Mouse (Mus musculus) neural tube, embryonic 11.5 days (tissue): ENCODE data around the gene Upk3a. TPM values are rescaled to one million over a fixed set of nuclear protein-coding genes. Genes with fewer than 3 reads are reported as not detected.
A peak's percentile ranks its signal among the peaks of the same experiment; 100 is the strongest.

Source experiments
- ATAC-seq: fragments of 200-750 bp; cut with Nextera tagmentation; 2 replicates; pipeline ENCODE4 v1.8.0; 2017; ENCODE audit warnings: moderate number of reproducible peaks, mild to moderate bottlenecking, moderate TSS enrichment, moderate library complexity; ENCODE audit not compliant: insufficient read depth, low FRiP score, low TSS enrichment
- DNase-seq: peaks from one replicate; pipeline ENCODE4 v3.0.0-alpha.2; 2015; ENCODE audit warnings: low spot score
- H3K27ac ChIP-seq: fragments of 300-500 bp; sonication (generic); 2 replicates; pipeline ENCODE4 v1.5.1; 2014; ENCODE audit warnings: low read depth, mild to moderate bottlenecking, low read length
- H3K27me3 ChIP-seq: fragments of 300-500 bp; sonication (generic); 2 replicates; pipeline ENCODE4 v1.6.1; 2014; ENCODE audit warnings: mild to moderate bottlenecking, low read length, mixed read lengths; ENCODE audit not compliant: control insufficient read depth, insufficient read depth
- H3K36me3 ChIP-seq: fragments of 300-500 bp; sonication (generic); 2 replicates; pipeline ENCODE4 v1.6.1; 2014; ENCODE audit warnings: mild to moderate bottlenecking, low read length, moderate library complexity, mixed read lengths; ENCODE audit not compliant: control insufficient read depth, insufficient read depth
- H3K4me1 ChIP-seq: fragments of 300-500 bp; sonication (generic); 2 replicates; pipeline ENCODE4 v1.6.1; 2014; ENCODE audit warnings: low read length, mixed read lengths; ENCODE audit not compliant: control insufficient read depth, insufficient read depth
- H3K4me2 ChIP-seq: fragments of 300-500 bp; sonication (generic); 2 replicates; pipeline ENCODE4 v1.6.1; 2014; ENCODE audit warnings: low read depth, mild to moderate bottlenecking, moderate library complexity
- H3K4me3 ChIP-seq: fragments of 300-500 bp; sonication (generic); 2 replicates; pipeline ENCODE4 v1.5.1; 2014; ENCODE audit warnings: low read depth, low read length
- H3K9ac ChIP-seq: fragments of 300-500 bp; sonication (generic); 2 replicates; pipeline ENCODE4 v1.6.1; 2014; ENCODE audit warnings: mild to moderate bottlenecking, low read length
- H3K9me3 ChIP-seq: fragments of 300-500 bp; sonication (generic); 2 replicates; pipeline ENCODE4 v1.6.1; 2016; ENCODE audit warnings: low read length; ENCODE audit not compliant: control insufficient read depth
- WGBS: fragments of 180-500 bp; shearing (Covaris S2); extraction: QIAGEN DNeasy Blood & Tissue Kit; methylation state at CpG from one replicate; pipeline ENCODE4 v1.1.7; 2014; 5-methylcytosine and 5-hydroxymethylcytosine counted together
- polyA plus RNA-seq: library from polyadenylated mRNA; unstranded; fragments of >200 nt; fragmentation: Nextera tagmentation; extraction: Ambion mirVana; gene quantifications from 2 replicates; pipeline ENCODE4 v1.2.1, GENCODE M21; 2014

Upk3a gene
- polyA plus RNA-seq, 1 experiment from 2014 or later: not detected

- Histone ChIP-seq H3K36me3 (no peaks in the 10 kb centered on the region), H3K9ac (peak overlapping the region; percentile 88), H3K4me1 (peaks cover 7% of the 10 kb centered on the region), H3K4me2 (peak overlapping the region; percentile 82), H3K27ac (no peak overlapping the region), H3K4me3 (peak overlapping the region; percentile 77), H3K9me3 (no peaks in the 10 kb centered on the region), H3K27me3 (no peaks in the 10 kb centered on the region)
- ATAC-seq (peak; percentile 42; the same call in 1 of the 2 replicates), DNase-seq (no peak)
- 7% methylated on average over 8 of the region's 8 CpGs for WGBS
Measured at GRCm38 (mm10) chr15:85037343-85037690, 20.4 kb downstream of the Upk3a start.

- ATAC-seq (no peak), DNase-seq (no peak)
- Histone ChIP-seq H3K36me3 (no peaks in the 10 kb centered on the region), H3K9ac (no peak overlapping the region; the same call in 1 of the 2 replicates), H3K4me3 (no peak overlapping the region), H3K9me3 (no peaks in the 10 kb centered on the region), H3K27me3 (no peaks in the 10 kb centered on the region), H3K27ac (0 out of 2 replicates have a peak overlapping the region, but pooled peaks have one; percentile 29), H3K4me2 (no peak overlapping the region), H3K4me1 (peaks cover 13% of the 10 kb centered on the region)
- WGBS: 87% methylated on average over 10 of the region's 10 CpGs
Measured at GRCm38 (mm10) chr15:85041546-85042225, 24.7 kb downstream of the Upk3a start.

GRCm38 (mm10) chr15:85042361-85042954 lies 25.5 kb downstream of the Upk3a start:
- 13% methylated on average over 4 of the region's 4 CpGs for WGBS
- DNase-seq (peak; percentile 67), ATAC-seq (no peak)
- Histone ChIP-seq H3K4me3 (no peak overlapping the region), H3K36me3 (no peaks in the 10 kb centered on the region), H3K4me2 (no peak overlapping the region), H3K9ac (no peak overlapping the region), H3K4me1 (peaks cover 12% of the 10 kb centered on the region), H3K27ac (peak overlapping the region; percentile 35), H3K9me3 (no peaks in the 10 kb centered on the region), H3K27me3 (no peaks in the 10 kb centered on the region)

- H3K27me3 ChIP-seq: no peaks in the 10 kb centered on the region
- no peak overlapping the region for H3K4me3 ChIP-seq
- H3K9me3 ChIP-seq: no peaks in the 10 kb centered on the region
- 44% methylated on average over 5 of the region's 5 CpGs for WGBS
- no peak overlapping the region; the same call in 1 of the 2 replicates for H3K27ac ChIP-seq
- ATAC-seq (no peak), DNase-seq (no peak)
- peaks cover 6% of the 10 kb centered on the region for H3K4me1 ChIP-seq
- H3K4me2 ChIP-seq: no peak overlapping the region
- H3K9ac ChIP-seq: no peak overlapping the region
- H3K36me3 ChIP-seq: no peaks in the 10 kb centered on the region
Measured at GRCm38 (mm10) chr15:85043116-85043515, 26.2 kb downstream of the Upk3a start.

- no peak for DNase-seq
- Histone ChIP-seq H3K27ac (no peak overlapping the region), H3K9ac (no peak overlapping the region), H3K4me2 (no peak overlapping the region), H3K4me3 (no peak overlapping the region), H3K36me3 (0 out of 2 replicates have a peak, but pooled peaks cover 3% of the 10 kb centered on the region), H3K27me3 (no peaks in the 10 kb centered on the region), H3K9me3 (no peaks in the 10 kb centered on the region), H3K4me1 (peaks cover 6% of the 10 kb centered on the region)
- 75% methylated on average over 5 of the region's 5 CpGs for WGBS
- no peak for ATAC-seq
Measured at GRCm38 (mm10) chr15:85043761-85044160, 26.8 kb downstream of the Upk3a start.

- H3K36me3 ChIP-seq: peaks cover 6% of the 10 kb centered on the region; the same call in 1 of the 2 replicates
- H3K9me3 ChIP-seq: no peaks in the 10 kb centered on the region
- WGBS: 92% methylated on average over 14 of the region's 14 CpGs
- H3K9ac ChIP-seq: no peak overlapping the region
- no peaks in the 10 kb centered on the region for H3K27me3 ChIP-seq
- no peak overlapping the region for H3K4me2 ChIP-seq
- peaks cover 6% of the 10 kb centered on the region for H3K4me1 ChIP-seq
- ATAC-seq (no peak), DNase-seq (no peak)
- H3K27ac ChIP-seq: no peak overlapping the region
- H3K4me3 ChIP-seq: no peak overlapping the region
Measured at GRCm38 (mm10) chr15:85046230-85046950, 29.4 kb downstream of the Upk3a start.

GRCm38 (mm10) chr15:85047865-85048264 lies 30.9 kb downstream of the Upk3a start:
- no peak for DNase-seq
- no peaks in the 10 kb centered on the region for H3K27me3 ChIP-seq
- no peak overlapping the region for H3K4me3 ChIP-seq
- H3K4me2 ChIP-seq: no peak overlapping the region
- WGBS: 94% methylated on average over 4 of the region's 4 CpGs
- no peak overlapping the region for H3K27ac ChIP-seq
- no peak overlapping the region for H3K9ac ChIP-seq
- H3K9me3 ChIP-seq: no peaks in the 10 kb centered on the region
- peaks cover under 1% of the 10 kb centered on the region; the same call in 1 of the 2 replicates for H3K4me1 ChIP-seq
- ATAC-seq: no peak
- H3K36me3 ChIP-seq: peaks cover 8% of the 10 kb centered on the region

- Histone ChIP-seq H3K27ac (no peak overlapping the region), H3K4me3 (no peak overlapping the region), H3K36me3 (peaks cover 8% of the 10 kb centered on the region), H3K9ac (no peak overlapping the region), H3K4me2 (no peak overlapping the region), H3K9me3 (no peaks in the 10 kb centered on the region), H3K4me1 (no peaks in the 10 kb centered on the region), H3K27me3 (no peaks in the 10 kb centered on the region)
- WGBS: 92% methylated on average over 1 of the region's 1 CpGs
- ATAC-seq: no peak
- DNase-seq: no peak
Measured at GRCm38 (mm10) chr15:85049758-85050157, 32.8 kb downstream of the Upk3a start.
